Mouse (Mus musculus): ENCODE measurements around the gene Cep55. TPM values are rescaled to one million over a fixed set of nuclear protein-coding genes. Genes with fewer than 3 reads are reported as not detected.
A peak's percentile ranks its signal among the peaks of the same experiment; 100 is the strongest.

Gene Cep55
- polyA plus RNA-seq, 1 experiment from 2014 or later: 26.8 TPM

- ATAC-seq (ENCODE audit: low FRiP score): no peak
- Histone ChIP-seq H3K27ac (no peak overlapping the region), H3K4me3 (no peak overlapping the region), H3K9me3 (replicated peaks) (no peaks in the 10 kb centered on the region), H3K27me3 (no peaks in the 10 kb centered on the region), H3K4me2 (replicated peaks) (no peak overlapping the region), H3K9ac (no peak overlapping the region), H3K36me3 (no peaks in the 10 kb centered on the region), H3K4me1 (no peaks in the 10 kb centered on the region)
- WGBS: 80% methylated on average over 5 of the region's 5 CpGs
Observed at GRCm38 (mm10) chr19:38082931-38083525, 28.2 kb downstream of the Cep55 start.

DNA sequence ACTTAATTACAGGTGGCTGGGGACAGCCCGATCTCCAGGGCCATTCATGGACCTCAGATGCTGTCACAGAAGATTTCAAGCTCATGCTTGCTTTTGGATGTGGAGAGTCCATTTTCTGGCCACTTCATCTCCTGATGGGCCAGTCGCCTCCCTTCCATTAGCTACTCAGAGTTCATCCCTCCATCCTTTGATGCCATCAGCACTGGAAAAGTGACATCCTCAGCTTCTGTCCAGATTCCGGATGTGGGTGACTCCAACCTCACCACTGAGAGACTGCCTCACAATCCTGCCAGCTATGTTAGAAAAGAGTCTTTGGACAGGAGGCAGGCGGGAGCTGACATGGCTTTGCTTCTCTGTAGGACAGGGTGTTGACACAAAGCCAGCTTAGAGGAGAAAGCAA, 31.0 kb downstream of the Cep55 start:
- Histone ChIP-seq H3K9me3 (replicated peaks) (no peaks in the 10 kb centered on the region), H3K9ac (no peak overlapping the region), H3K36me3 (no peaks in the 10 kb centered on the region), H3K4me2 (replicated peaks) (no peak overlapping the region), H3K27me3 (no peaks in the 10 kb centered on the region), H3K4me1 (no peaks in the 10 kb centered on the region), H3K27ac (no peak overlapping the region), H3K4me3 (no peak overlapping the region)
- ATAC-seq (ENCODE audit: low FRiP score): no peak
- WGBS: 78% methylated on average over 4 of the region's 4 CpGs

- Histone ChIP-seq H3K9me3 (replicated peaks) (no peaks in the 10 kb centered on the region), H3K9ac (no peak overlapping the region), H3K4me2 (replicated peaks) (no peak overlapping the region), H3K4me1 (no peaks in the 10 kb centered on the region), H3K27me3 (no peaks in the 10 kb centered on the region), H3K36me3 (no peaks in the 10 kb centered on the region), H3K27ac (no peak overlapping the region), H3K4me3 (no peak overlapping the region)
- no peak for ATAC-seq (ENCODE audit: low FRiP score)
- 62% methylated on average over 11 of the region's 11 CpGs for WGBS
Observed at GRCm38 (mm10) chr19:38086948-38087551, 32.2 kb downstream of the Cep55 start.

DNA sequence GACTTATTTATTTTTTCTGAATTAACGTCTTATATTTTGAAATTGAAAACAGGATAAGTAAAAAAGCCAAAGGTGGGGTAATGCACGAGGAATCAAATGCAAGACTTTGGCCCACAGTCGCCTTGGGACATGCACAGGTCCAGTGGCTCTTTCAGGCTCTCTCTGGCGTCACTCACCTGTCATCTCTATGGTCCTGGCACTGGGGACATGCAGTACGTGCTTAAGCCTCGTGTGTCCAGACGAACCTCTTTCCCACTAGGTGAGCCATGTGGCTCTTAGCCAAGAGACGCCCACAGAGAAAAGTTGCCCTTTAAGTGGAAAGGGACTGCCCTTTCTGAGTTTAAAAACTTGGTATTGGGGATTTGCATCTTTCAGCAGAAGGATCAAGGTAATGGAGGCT, 34.5 kb downstream of the Cep55 start:
- peaks cover 1% of the 10 kb centered on the region for H3K27me3 ChIP-seq
- H3K4me1 ChIP-seq: no peaks in the 10 kb centered on the region
- no peaks in the 10 kb centered on the region for H3K36me3 ChIP-seq
- no peak overlapping the region for H3K4me3 ChIP-seq
- no peak for ATAC-seq (ENCODE audit: low FRiP score)
- no peak overlapping the region for H3K9ac ChIP-seq
- no peak overlapping the region for H3K4me2 ChIP-seq (replicated peaks)
- no peak overlapping the region for H3K27ac ChIP-seq
- WGBS: 80% methylated on average over 8 of the region's 8 CpGs
- H3K9me3 ChIP-seq (replicated peaks): no peaks in the 10 kb centered on the region

DNA sequence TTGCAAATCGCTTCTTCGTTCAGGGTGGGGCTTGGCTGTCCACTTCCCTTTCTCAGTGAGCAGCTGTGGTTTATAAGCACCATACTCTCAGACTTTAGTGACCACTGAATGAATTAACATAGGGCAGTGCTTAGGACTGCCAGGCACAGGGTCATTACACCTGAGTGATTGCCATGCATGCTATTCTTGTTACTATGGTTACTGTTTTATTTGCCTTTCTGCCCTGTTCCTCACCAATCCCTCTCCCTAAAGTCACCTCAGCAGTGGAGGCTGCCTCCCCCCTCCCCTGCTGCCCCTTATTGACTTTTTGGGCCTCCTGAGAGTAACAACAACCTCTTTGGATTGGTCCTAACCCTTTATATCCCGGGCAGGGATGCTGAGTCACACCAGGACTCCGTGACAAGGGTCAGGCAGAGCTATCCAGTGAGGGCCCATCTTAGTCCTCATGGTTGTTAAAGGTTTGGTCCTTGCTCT, 36.7 kb downstream of the Cep55 start:
- H3K9me3 ChIP-seq (replicated peaks): no peaks in the 10 kb centered on the region
- WGBS: 61% methylated on average over 4 of the region's 4 CpGs
- no peak overlapping the region for H3K9ac ChIP-seq
- H3K4me2 ChIP-seq (replicated peaks): no peak overlapping the region
- no peak overlapping the region for H3K27ac ChIP-seq
- no peak overlapping the region for H3K4me3 ChIP-seq
- H3K36me3 ChIP-seq: no peaks in the 10 kb centered on the region
- H3K27me3 ChIP-seq: peaks cover 21% of the 10 kb centered on the region
- no peaks in the 10 kb centered on the region for H3K4me1 ChIP-seq
- no peak for ATAC-seq (ENCODE audit: low FRiP score)

DNA sequence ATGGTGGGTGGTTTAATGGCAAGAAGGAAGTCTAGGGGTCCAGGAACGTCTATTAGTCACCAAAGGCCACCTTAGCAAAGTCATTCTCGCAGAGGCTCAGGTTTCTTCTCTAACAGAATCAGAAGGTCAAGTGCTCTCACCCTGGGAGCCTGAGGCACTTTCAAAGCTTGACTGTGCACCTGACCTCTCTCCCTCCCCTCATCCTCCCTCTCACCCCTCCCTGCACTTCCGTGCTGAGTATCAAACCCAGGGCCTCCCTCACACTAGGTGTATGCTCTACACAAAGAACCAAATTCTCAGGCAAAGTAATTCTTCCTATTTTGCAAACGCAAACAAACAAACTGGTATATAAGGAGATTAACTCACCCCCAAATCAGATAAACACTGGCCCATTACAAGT, 41.4 kb downstream of the Cep55 start:
- Histone ChIP-seq H3K4me2 (replicated peaks) (no peak overlapping the region), H3K27me3 (peaks cover 61% of the 10 kb centered on the region)

GRCm38 (mm10) chr19:38096858-38097758, 42.3 kb downstream of the Cep55 start, which contains the start of gene Ffar4:
Ffar4 (plus strand) TSS chr19:38097071.
- peaks cover 11% of the 10 kb centered on the region for H3K4me1 ChIP-seq
- peak within 1 kb of the TSS; percentile 30 for H3K4me3 ChIP-seq
- H3K36me3 ChIP-seq: no peaks in the 10 kb centered on the region
- under 1% methylated on average over 77 of the region's 77 CpGs for WGBS
- peaks cover 61% of the 10 kb centered on the region for H3K27me3 ChIP-seq
- H3K9ac ChIP-seq: no peak within 1 kb of the TSS
- ATAC-seq (ENCODE audit: low FRiP score): peak; percentile 43; the same call in 1 of the 2 replicates
- H3K27ac ChIP-seq: no peak within 1 kb of the TSS
- peak within 1 kb of the TSS; percentile 60 for H3K4me2 ChIP-seq (replicated peaks)
- no peaks in the 10 kb centered on the region for H3K9me3 ChIP-seq (replicated peaks)

More for the DNA sequence above, 41.4 kb downstream of the Cep55 start:
- H3K4me3 ChIP-seq: no peak overlapping the region
- H3K27ac ChIP-seq: no peak overlapping the region
- H3K36me3 ChIP-seq: no peaks in the 10 kb centered on the region
- H3K9me3 ChIP-seq (replicated peaks): no peaks in the 10 kb centered on the region
- WGBS: 7% methylated on average over 4 of the region's 4 CpGs
- no peak overlapping the region for H3K9ac ChIP-seq
- peaks cover 11% of the 10 kb centered on the region for H3K4me1 ChIP-seq
- no peak for ATAC-seq (ENCODE audit: low FRiP score)

DNA sequence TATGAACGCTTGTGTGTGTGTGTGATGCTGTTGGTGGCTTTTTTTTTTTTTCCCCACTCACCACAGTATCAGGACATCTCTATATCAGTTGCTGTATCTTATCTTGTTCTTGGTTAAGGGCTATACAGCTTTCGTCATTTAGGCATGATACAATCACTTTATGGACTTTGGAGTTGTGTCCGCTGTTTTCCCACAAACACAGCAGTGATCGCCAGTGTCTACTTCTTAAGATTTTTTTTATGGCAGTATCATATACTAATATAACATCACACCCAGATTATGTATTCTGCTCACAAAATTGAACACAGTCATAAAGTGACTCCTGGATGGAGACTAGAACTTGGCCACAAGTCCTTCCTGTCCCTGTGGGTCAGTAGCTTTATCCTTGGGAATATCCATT, 53.1 kb downstream of the Cep55 start:
- H3K27me3 ChIP-seq: no peaks in the 10 kb centered on the region
- no peaks in the 10 kb centered on the region for H3K9me3 ChIP-seq (replicated peaks)
- no peak for ATAC-seq (ENCODE audit: low FRiP score)
- no peak overlapping the region for H3K4me2 ChIP-seq (replicated peaks)
- no peak overlapping the region for H3K9ac ChIP-seq
- no peaks in the 10 kb centered on the region for H3K4me1 ChIP-seq
- H3K27ac ChIP-seq: no peak overlapping the region
- no peaks in the 10 kb centered on the region for H3K36me3 ChIP-seq
- WGBS: 96% methylated on average over 4 of the region's 4 CpGs
- no peak overlapping the region for H3K4me3 ChIP-seq

DNA sequence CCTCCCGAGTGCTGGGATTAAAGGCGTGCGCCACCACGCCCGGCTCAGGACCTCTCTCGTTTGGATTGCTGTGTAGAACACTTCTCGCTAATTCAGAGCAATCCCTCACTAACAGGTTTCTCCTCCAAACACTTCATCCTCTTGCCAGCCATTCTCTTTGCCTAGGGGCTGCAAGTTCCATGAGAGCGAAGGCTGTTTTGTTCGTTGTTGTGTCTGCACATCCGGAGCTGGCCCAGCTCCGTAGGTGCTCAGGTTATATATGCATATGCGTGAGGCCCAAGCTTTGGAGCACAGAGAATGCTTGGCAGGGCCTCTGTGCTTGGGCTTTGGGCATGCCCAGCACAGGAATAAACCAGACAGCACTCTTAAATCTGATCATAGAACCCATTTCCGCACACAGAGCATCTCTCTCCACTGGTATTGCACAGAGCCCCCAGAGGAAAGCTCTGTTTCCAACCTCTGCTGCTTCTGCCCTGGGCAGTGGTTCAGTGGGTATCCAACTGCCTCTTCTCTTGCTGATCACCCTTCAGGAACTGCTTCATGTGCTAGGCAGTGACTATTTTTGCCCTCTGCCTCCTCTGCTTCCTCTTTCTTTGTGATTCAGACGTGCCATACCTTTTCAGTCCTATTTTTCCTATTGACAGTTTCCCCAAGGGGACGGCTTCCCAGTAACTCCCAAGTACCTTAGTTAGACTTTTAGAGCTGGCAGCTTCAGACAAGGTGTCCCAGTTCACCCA, 54.9 kb downstream of the Cep55 start:
- no peaks in the 10 kb centered on the region for H3K9me3 ChIP-seq (replicated peaks)
- ATAC-seq (ENCODE audit: low FRiP score): no peak
- H3K4me2 ChIP-seq (replicated peaks): no peak overlapping the region
- no peak overlapping the region for H3K27ac ChIP-seq
- H3K4me3 ChIP-seq: no peak overlapping the region
- no peaks in the 10 kb centered on the region for H3K36me3 ChIP-seq
- no peaks in the 10 kb centered on the region for H3K27me3 ChIP-seq
- 91% methylated on average over 15 of the region's 15 CpGs for WGBS
- H3K4me1 ChIP-seq: no peaks in the 10 kb centered on the region
- no peak overlapping the region for H3K9ac ChIP-seq

- no peak for ATAC-seq (ENCODE audit: low FRiP score)
- Histone ChIP-seq H3K9me3 (replicated peaks) (no peaks in the 10 kb centered on the region), H3K27me3 (no peaks in the 10 kb centered on the region), H3K9ac (no peak overlapping the region), H3K4me1 (no peaks in the 10 kb centered on the region), H3K4me2 (replicated peaks) (no peak overlapping the region), H3K36me3 (no peaks in the 10 kb centered on the region), H3K4me3 (no peak overlapping the region), H3K27ac (no peak overlapping the region)
- 77% methylated on average over 8 of the region's 8 CpGs for WGBS
Observed at GRCm38 (mm10) chr19:38111056-38111455, 56.2 kb downstream of the Cep55 start.

GRCm38 (mm10) chr19:38112575-38112974, 57.8 kb downstream of the Cep55 start:
- no peak for ATAC-seq (ENCODE audit: low FRiP score)
- 70% methylated on average over 4 of the region's 4 CpGs for WGBS
- Histone ChIP-seq H3K9me3 (replicated peaks) (no peaks in the 10 kb centered on the region), H3K27me3 (no peaks in the 10 kb centered on the region), H3K4me2 (replicated peaks) (no peak overlapping the region), H3K4me3 (no peak overlapping the region), H3K27ac (no peak overlapping the region), H3K9ac (no peak overlapping the region), H3K36me3 (no peaks in the 10 kb centered on the region), H3K4me1 (no peaks in the 10 kb centered on the region)

All from hindbrain, embryonic 12.5 days (tissue).